Mouse (Mus musculus) naive thymus-derived CD4-positive, alpha-beta T cell, adult 5 months (primary cell): ENCODE data around the gene Gm13695. TPM values are rescaled to one million over a fixed set of nuclear protein-coding genes. Genes with fewer than 3 reads are reported as not detected.

Experiments
- polyA plus RNA-seq: library from polyadenylated mRNA; unstranded; fragments of 100-300 nt; shearing (Covaris generic); gene quantifications from one replicate; pipeline ENCODE4 v1.2.1, GENCODE M21; 2017

The Gm13695 gene
- polyA plus RNA-seq: not detected

DNA sequence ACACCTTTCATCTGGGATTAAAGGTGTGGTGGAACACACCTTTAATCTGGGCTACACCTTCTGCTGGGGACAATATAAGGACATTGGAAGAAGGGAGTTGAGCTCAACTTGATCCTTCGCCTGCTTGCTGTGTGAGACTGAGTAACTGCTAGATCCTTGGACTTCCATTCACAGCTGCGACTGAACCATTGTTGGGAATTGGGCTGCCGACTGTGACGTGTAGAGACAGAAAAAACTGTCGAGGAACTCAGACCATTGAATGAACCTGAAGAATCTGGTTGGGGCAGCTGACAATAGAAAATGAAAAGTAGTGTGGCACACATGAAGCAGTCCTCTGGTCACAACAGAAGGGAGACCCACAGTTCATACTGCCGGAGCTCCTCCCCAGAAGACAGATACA is at the start of gene Gm13695:
Gene Gm13695 (plus strand): TSS at position 301 of the 400 bp plus-strand sequence.

DNA sequence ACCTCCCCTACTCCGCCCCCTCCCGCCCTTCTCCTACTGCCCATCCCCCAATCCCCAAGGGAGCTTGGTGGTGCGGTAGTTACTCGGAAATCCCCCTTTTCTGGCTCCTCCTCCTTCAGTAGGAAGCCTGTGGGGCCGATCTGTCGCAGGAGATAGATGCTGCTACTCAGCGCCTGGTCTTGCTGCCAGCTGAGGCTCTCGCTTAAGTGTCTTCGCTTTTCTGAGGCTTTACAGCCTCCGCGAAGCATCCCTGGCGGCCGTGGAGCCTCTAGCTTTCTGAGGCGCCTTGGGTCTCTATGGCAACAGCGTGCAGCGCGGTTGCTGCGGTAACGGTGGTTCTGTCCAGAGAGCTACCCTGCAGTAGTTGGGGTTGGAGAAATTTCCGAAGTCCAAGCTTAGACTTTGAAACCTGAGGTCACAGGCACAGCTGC is 26.2 kb upstream of the Gm13695 start, which contains the start of gene Zswim2:
Gene Zswim2 (minus strand): TSS at position 298 of the 431 bp plus-strand sequence.

DNA sequence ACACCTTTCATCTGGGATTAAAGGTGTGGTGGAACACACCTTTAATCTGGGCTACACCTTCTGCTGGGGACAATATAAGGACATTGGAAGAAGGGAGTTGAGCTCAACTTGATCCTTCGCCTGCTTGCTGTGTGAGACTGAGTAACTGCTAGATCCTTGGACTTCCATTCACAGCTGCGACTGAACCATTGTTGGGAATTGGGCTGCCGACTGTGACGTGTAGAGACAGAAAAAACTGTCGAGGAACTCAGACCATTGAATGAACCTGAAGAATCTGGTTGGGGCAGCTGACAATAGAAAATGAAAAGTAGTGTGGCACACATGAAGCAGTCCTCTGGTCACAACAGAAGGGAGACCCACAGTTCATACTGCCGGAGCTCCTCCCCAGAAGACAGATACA is 11.7 kb upstream of the Gm13695 start, which contains the start of gene Gm13698:
Gene Gm13698 (plus strand): TSS at position 301 of the 400 bp plus-strand sequence.

DNA sequence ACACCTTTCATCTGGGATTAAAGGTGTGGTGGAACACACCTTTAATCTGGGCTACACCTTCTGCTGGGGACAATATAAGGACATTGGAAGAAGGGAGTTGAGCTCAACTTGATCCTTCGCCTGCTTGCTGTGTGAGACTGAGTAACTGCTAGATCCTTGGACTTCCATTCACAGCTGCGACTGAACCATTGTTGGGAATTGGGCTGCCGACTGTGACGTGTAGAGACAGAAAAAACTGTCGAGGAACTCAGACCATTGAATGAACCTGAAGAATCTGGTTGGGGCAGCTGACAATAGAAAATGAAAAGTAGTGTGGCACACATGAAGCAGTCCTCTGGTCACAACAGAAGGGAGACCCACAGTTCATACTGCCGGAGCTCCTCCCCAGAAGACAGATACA is 5.9 kb upstream of the Gm13695 start, which contains the start of gene Gm13693:
Gene Gm13693 (plus strand): TSS at position 301 of the 400 bp plus-strand sequence.

DNA sequence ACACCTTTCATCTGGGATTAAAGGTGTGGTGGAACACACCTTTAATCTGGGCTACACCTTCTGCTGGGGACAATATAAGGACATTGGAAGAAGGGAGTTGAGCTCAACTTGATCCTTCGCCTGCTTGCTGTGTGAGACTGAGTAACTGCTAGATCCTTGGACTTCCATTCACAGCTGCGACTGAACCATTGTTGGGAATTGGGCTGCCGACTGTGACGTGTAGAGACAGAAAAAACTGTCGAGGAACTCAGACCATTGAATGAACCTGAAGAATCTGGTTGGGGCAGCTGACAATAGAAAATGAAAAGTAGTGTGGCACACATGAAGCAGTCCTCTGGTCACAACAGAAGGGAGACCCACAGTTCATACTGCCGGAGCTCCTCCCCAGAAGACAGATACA is 5.7 kb downstream of the Gm13695 start, which contains the start of gene Gm13696:
Gene Gm13696 (plus strand): TSS at position 301 of the 400 bp plus-strand sequence.

DNA sequence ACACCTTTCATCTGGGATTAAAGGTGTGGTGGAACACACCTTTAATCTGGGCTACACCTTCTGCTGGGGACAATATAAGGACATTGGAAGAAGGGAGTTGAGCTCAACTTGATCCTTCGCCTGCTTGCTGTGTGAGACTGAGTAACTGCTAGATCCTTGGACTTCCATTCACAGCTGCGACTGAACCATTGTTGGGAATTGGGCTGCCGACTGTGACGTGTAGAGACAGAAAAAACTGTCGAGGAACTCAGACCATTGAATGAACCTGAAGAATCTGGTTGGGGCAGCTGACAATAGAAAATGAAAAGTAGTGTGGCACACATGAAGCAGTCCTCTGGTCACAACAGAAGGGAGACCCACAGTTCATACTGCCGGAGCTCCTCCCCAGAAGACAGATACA is 11.5 kb downstream of the Gm13695 start, which contains the start of gene Gm13694:
Gene Gm13694 (plus strand): TSS at position 301 of the 400 bp plus-strand sequence.

DNA sequence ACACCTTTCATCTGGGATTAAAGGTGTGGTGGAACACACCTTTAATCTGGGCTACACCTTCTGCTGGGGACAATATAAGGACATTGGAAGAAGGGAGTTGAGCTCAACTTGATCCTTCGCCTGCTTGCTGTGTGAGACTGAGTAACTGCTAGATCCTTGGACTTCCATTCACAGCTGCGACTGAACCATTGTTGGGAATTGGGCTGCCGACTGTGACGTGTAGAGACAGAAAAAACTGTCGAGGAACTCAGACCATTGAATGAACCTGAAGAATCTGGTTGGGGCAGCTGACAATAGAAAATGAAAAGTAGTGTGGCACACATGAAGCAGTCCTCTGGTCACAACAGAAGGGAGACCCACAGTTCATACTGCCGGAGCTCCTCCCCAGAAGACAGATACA is 17.3 kb downstream of the Gm13695 start, which contains the start of gene Gm13697:
Gene Gm13697 (plus strand): TSS at position 301 of the 400 bp plus-strand sequence.

DNA sequence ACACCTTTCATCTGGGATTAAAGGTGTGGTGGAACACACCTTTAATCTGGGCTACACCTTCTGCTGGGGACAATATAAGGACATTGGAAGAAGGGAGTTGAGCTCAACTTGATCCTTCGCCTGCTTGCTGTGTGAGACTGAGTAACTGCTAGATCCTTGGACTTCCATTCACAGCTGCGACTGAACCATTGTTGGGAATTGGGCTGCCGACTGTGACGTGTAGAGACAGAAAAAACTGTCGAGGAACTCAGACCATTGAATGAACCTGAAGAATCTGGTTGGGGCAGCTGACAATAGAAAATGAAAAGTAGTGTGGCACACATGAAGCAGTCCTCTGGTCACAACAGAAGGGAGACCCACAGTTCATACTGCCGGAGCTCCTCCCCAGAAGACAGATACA is 23.1 kb downstream of the Gm13695 start, which contains the start of gene Gm13691:
Gene Gm13691 (plus strand): TSS at position 301 of the 400 bp plus-strand sequence.

Other genes starting within 250 kb of the Gm13695 start
- 25.3 TPM for gene Itgav, start 242.9 kb upstream of the Gm13695 start, polyA plus RNA-seq
- 0.12 TPM for gene Fam171b, start 154.7 kb upstream of the Gm13695 start, polyA plus RNA-seq
- not detected for gene Zswim2, start 26.1 kb upstream of the Gm13695 start, polyA plus RNA-seq
- gene Gm13698, start 11.6 kb upstream of the Gm13695 start, polyA plus RNA-seq: not detected
- gene Gm13693, start 5.8 kb upstream of the Gm13695 start, polyA plus RNA-seq: not detected
- not detected for gene Gm13696, start 5.8 kb downstream of the Gm13695 start, polyA plus RNA-seq
- gene Gm13694, start 11.6 kb downstream of the Gm13695 start, polyA plus RNA-seq: not detected
- gene Gm13697, start 17.4 kb downstream of the Gm13695 start, polyA plus RNA-seq: not detected
- gene Gm13691, start 23.2 kb downstream of the Gm13695 start, polyA plus RNA-seq: not detected